Mouse (Mus musculus): ENCODE measurements around the gene Pald1.

- TF ChIP-seq CTCF (IDR thresholded peaks at IDR 0.05; ENCODE audit: extremely low read depth, insufficient read length, insufficient replicate concordance, low read depth, low read length) (no peak), POLR2A (IDR thresholded peaks at IDR 0.05; ENCODE audit: low read depth, low read length) (no peak)
Observed at GRCm38 (mm10) chr10:61398125-61398524, 14.8 kb upstream of the Pald1 start.
